Mouse (Mus musculus): ENCODE measurements around the gene Psmb11. TPM values are rescaled to one million over a fixed set of nuclear protein-coding genes. Genes with fewer than 3 reads are reported as not detected.
A peak's percentile ranks its signal among the peaks of the same experiment; 100 is the strongest.

The Psmb11 gene
- polyA plus RNA-seq, 1 experiment from 2014 or later: 0.04 TPM

- TF ChIP-seq EP300 (IDR thresholded peaks at IDR 0.05) (no peak), CTCF (IDR thresholded peaks at IDR 0.05) (no peak)
- no peak overlapping the region for H3K27ac ChIP-seq (ENCODE audit: low read length)
- 0 out of 2 replicates have a peak, but pooled peaks cover 5% of the 10 kb centered on the region for H3K36me3 ChIP-seq (ENCODE audit: insufficient read depth, low read length)
- H3K9me3 ChIP-seq (ENCODE audit: low read length): no peaks in the 10 kb centered on the region
- DNase-seq (ENCODE audit: low spot score): no peak
- H3K4me1 ChIP-seq (ENCODE audit: insufficient read depth, low read depth, low read length): no peaks in the 10 kb centered on the region
- no peak overlapping the region for H3K9ac ChIP-seq (replicated peaks; ENCODE audit: low read depth)
- no peak for ATAC-seq
- no peak overlapping the region for H3K4me2 ChIP-seq (replicated peaks; ENCODE audit: low read depth, low read length)
- H3K4me3 ChIP-seq (ENCODE audit: low read depth, low read length): no peak overlapping the region
- no peaks in the 10 kb centered on the region for H3K27me3 ChIP-seq (replicated peaks; ENCODE audit: insufficient read depth, low read length)
- 53% methylated on average over 4 of the region's 4 CpGs for WGBS
These were observed 10.0 kb downstream of the Psmb11 start for GRCm38 (mm10) chr14:54631240-54631599.

- Histone ChIP-seq H3K4me3 (ENCODE audit: low read depth, low read length) (no peak overlapping the region), H3K9ac (replicated peaks; ENCODE audit: low read depth) (no peak overlapping the region), H3K9me3 (ENCODE audit: low read length) (no peaks in the 10 kb centered on the region), H3K36me3 (ENCODE audit: insufficient read depth, low read length) (0 out of 2 replicates have a peak, but pooled peaks cover 5% of the 10 kb centered on the region), H3K4me2 (replicated peaks; ENCODE audit: low read depth, low read length) (no peak overlapping the region), H3K4me1 (ENCODE audit: insufficient read depth, low read depth, low read length) (no peaks in the 10 kb centered on the region), H3K27ac (ENCODE audit: low read length) (no peak overlapping the region), H3K27me3 (replicated peaks; ENCODE audit: insufficient read depth, low read length) (no peaks in the 10 kb centered on the region)
- TF ChIP-seq EP300 (IDR thresholded peaks at IDR 0.05) (no peak), CTCF (IDR thresholded peaks at IDR 0.05) (no peak)
- ATAC-seq (no peak), DNase-seq (ENCODE audit: low spot score) (no peak)
- WGBS: 86% methylated on average over 20 of the region's 37 CpGs
These were observed 11.0 kb downstream of the Psmb11 start for GRCm38 (mm10) chr14:54632252-54632651.

GRCm38 (mm10) chr14:54634182-54634581 lies 12.9 kb downstream of the Psmb11 start:
- H3K36me3 ChIP-seq (ENCODE audit: insufficient read depth, low read length): 0 out of 2 replicates have a peak, but pooled peaks cover 5% of the 10 kb centered on the region
- WGBS: 83% methylated on average over 4 of the region's 4 CpGs
- no peak; the same call in 1 of the 2 replicates for ATAC-seq

GRCm38 (mm10) chr14:54636954-54637353 lies 15.7 kb downstream of the Psmb11 start:
- H3K36me3 ChIP-seq (ENCODE audit: insufficient read depth, low read length): 0 out of 2 replicates have a peak, but pooled peaks cover 5% of the 10 kb centered on the region

More at GRCm38 (mm10) chr14:54634182-54634581, 12.9 kb downstream of the Psmb11 start:
- no peak for TF ChIP-seq EP300 (IDR thresholded peaks at IDR 0.05)
- TF ChIP-seq CTCF (IDR thresholded peaks at IDR 0.05): peak; percentile 40
- no peak overlapping the region for H3K4me3 ChIP-seq (ENCODE audit: low read depth, low read length)
- no peak overlapping the region for H3K4me2 ChIP-seq (replicated peaks; ENCODE audit: low read depth, low read length)
- no peaks in the 10 kb centered on the region for H3K4me1 ChIP-seq (ENCODE audit: insufficient read depth, low read depth, low read length)
- H3K27me3 ChIP-seq (replicated peaks; ENCODE audit: insufficient read depth, low read length): no peaks in the 10 kb centered on the region
- no peak overlapping the region for H3K27ac ChIP-seq (ENCODE audit: low read length)
- H3K9ac ChIP-seq (replicated peaks; ENCODE audit: low read depth): no peak overlapping the region
- DNase-seq (ENCODE audit: low spot score): no peak
- no peaks in the 10 kb centered on the region for H3K9me3 ChIP-seq (ENCODE audit: low read length)

GRCm38 (mm10) chr14:54638210-54638609 lies 17.0 kb downstream of the Psmb11 start:
- H3K9ac ChIP-seq (replicated peaks; ENCODE audit: low read depth): no peak overlapping the region
- no peak overlapping the region for H3K27ac ChIP-seq (ENCODE audit: low read length)
- peak; percentile 25; the same call in 1 of the 2 replicates for TF ChIP-seq CTCF (IDR thresholded peaks at IDR 0.05)
- no peak for TF ChIP-seq EP300 (IDR thresholded peaks at IDR 0.05)
- H3K4me3 ChIP-seq (ENCODE audit: low read depth, low read length): no peak overlapping the region
- H3K4me2 ChIP-seq (replicated peaks; ENCODE audit: low read depth, low read length): no peak overlapping the region
- 67% methylated on average over 5 of the region's 5 CpGs for WGBS
- DNase-seq (ENCODE audit: low spot score) (no peak), ATAC-seq (no peak)
- H3K36me3 ChIP-seq (ENCODE audit: insufficient read depth, low read length): 0 out of 2 replicates have a peak, but pooled peaks cover 4% of the 10 kb centered on the region
- H3K27me3 ChIP-seq (replicated peaks; ENCODE audit: insufficient read depth, low read length): no peaks in the 10 kb centered on the region
- no peaks in the 10 kb centered on the region for H3K4me1 ChIP-seq (ENCODE audit: insufficient read depth, low read depth, low read length)
- H3K9me3 ChIP-seq (ENCODE audit: low read length): no peaks in the 10 kb centered on the region

More at GRCm38 (mm10) chr14:54636954-54637353, 15.7 kb downstream of the Psmb11 start:
- Histone ChIP-seq H3K27ac (ENCODE audit: low read length) (no peak overlapping the region), H3K9me3 (ENCODE audit: low read length) (no peaks in the 10 kb centered on the region), H3K4me1 (ENCODE audit: insufficient read depth, low read depth, low read length) (no peaks in the 10 kb centered on the region), H3K4me3 (ENCODE audit: low read depth, low read length) (no peak overlapping the region), H3K4me2 (replicated peaks; ENCODE audit: low read depth, low read length) (no peak overlapping the region), H3K27me3 (replicated peaks; ENCODE audit: insufficient read depth, low read length) (no peaks in the 10 kb centered on the region), H3K9ac (replicated peaks; ENCODE audit: low read depth) (no peak overlapping the region)
- DNase-seq (ENCODE audit: low spot score): peak; percentile 55
- no peak for ATAC-seq
- 49% methylated on average over 8 of the region's 8 CpGs for WGBS
- TF ChIP-seq CTCF (IDR thresholded peaks at IDR 0.05): peak; percentile 93
- TF ChIP-seq EP300 (IDR thresholded peaks at IDR 0.05): no peak

GRCm38 (mm10) chr14:54640121-54640520 lies 18.9 kb downstream of the Psmb11 start:
- Histone ChIP-seq H3K9me3 (ENCODE audit: low read length) (no peaks in the 10 kb centered on the region), H3K27me3 (replicated peaks; ENCODE audit: insufficient read depth, low read length) (no peaks in the 10 kb centered on the region), H3K27ac (ENCODE audit: low read length) (no peak overlapping the region), H3K36me3 (ENCODE audit: insufficient read depth, low read length) (peaks cover 13% of the 10 kb centered on the region), H3K9ac (replicated peaks; ENCODE audit: low read depth) (no peak overlapping the region), H3K4me2 (replicated peaks; ENCODE audit: low read depth, low read length) (no peak overlapping the region), H3K4me3 (ENCODE audit: low read depth, low read length) (no peak overlapping the region), H3K4me1 (ENCODE audit: insufficient read depth, low read depth, low read length) (no peaks in the 10 kb centered on the region)
- no peak for DNase-seq (ENCODE audit: low spot score)
- whole genome bisulfite sequencing: 32% methylated on average over 4 of the region's 4 CpGs
- TF ChIP-seq CTCF (IDR thresholded peaks at IDR 0.05) (no peak), EP300 (IDR thresholded peaks at IDR 0.05) (no peak)
- no peak for ATAC-seq

- Histone ChIP-seq H3K9ac (replicated peaks; ENCODE audit: low read depth) (peak within 1 kb of the TSS; percentile 41), H3K9me3 (ENCODE audit: low read length) (no peaks in the 10 kb centered on the region), H3K4me1 (ENCODE audit: insufficient read depth, low read depth, low read length) (no peaks in the 10 kb centered on the region), H3K4me3 (ENCODE audit: low read depth, low read length) (peak within 1 kb of the TSS; percentile 62), H3K27ac (ENCODE audit: low read length) (no peak within 1 kb of the TSS; the same call in 1 of the 2 replicates), H3K36me3 (ENCODE audit: insufficient read depth, low read length) (peaks cover 21% of the 10 kb centered on the region), H3K27me3 (replicated peaks; ENCODE audit: insufficient read depth, low read length) (no peaks in the 10 kb centered on the region), H3K4me2 (replicated peaks; ENCODE audit: low read depth, low read length) (peak within 1 kb of the TSS; percentile 97)
- peak; percentile 8 for ATAC-seq
- TF ChIP-seq EP300 (IDR thresholded peaks at IDR 0.05) (no peak), CTCF (IDR thresholded peaks at IDR 0.05) (no peak)
- no peak for DNase-seq (ENCODE audit: low spot score)
- WGBS: under 1% methylated on average over 21 of the region's 28 CpGs
These were observed 19.7 kb downstream of the Psmb11 start, which contains the start of gene Gm17606 for GRCm38 (mm10) chr14:54640946-54641304. TSS of gene Gm17606 (plus strand) at chr14:54640952.

Measured in lung, postnatal 0 days (tissue).